Mouse (Mus musculus): ENCODE measurements around the gene Hspa12b.
"Not testable (repeated sequence)": the region's sequence is repeated elsewhere in the genome, so short reads cannot be mapped to it uniquely, and the experiment has no call there.

Hspa12b gene

GRCm38 (mm10) chr2:131127161-131127730 lies at the start of gene Hspa12b:
Hspa12b (plus strand) TSS chr2:131127280.
- peak; percentile 9 for DNase-seq (ENCODE audit: inconsistent ontology term)

DNA sequence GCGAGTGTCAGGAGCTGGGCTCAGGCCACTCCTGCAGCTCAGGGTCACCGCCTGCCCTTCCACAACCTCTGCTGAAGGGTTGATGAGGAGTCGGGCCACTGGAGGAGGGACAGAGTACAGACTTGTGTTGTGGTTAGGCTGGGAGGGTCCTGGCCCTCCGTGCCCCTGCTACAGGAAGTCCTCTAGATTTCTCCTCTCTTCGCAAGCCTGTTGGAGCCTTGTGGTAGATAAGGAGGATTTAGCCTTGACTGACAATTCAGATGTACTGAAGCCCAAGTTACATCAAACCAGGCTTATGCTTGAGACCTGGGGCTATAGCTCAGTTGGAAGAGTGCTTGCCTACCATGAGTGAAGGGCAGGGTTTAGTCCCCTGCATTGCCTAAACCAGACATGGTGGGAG lies 46.6 kb upstream of the Hspa12b start:
- DNase-seq (ENCODE audit: inconsistent ontology term): no peak

GRCm38 (mm10) chr2:131084206-131084605 lies 42.9 kb upstream of the Hspa12b start:
- no peak for DNase-seq (ENCODE audit: inconsistent ontology term)

GRCm38 (mm10) chr2:131086667-131087390 lies 40.3 kb upstream of the Hspa12b start, which contains the start of gene Siglec1:
Siglec1 (minus strand) TSS chr2:131086765.
- no peak for DNase-seq (ENCODE audit: inconsistent ontology term)

DNA sequence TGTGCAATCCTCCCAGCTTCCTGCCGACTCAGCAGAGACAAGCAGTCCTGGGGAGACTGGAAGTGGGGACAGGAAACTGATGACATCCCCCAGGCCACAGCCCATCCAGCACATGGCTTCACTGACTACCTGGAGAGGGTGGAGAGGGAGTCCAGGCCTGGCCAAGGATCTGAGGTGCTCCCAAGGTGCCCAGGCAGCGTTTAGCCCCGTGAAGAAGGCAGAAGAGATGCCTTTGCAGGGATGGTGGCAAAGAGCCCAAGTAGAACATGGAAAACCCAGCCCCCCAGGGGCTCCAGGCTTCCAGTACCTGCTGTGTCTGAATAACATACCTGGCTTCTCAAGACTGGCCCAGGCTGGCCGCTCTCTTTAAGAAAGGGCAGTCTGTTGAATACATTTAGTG lies 38.5 kb upstream of the Hspa12b start:
- DNase-seq (ENCODE audit: inconsistent ontology term): no peak

DNA sequence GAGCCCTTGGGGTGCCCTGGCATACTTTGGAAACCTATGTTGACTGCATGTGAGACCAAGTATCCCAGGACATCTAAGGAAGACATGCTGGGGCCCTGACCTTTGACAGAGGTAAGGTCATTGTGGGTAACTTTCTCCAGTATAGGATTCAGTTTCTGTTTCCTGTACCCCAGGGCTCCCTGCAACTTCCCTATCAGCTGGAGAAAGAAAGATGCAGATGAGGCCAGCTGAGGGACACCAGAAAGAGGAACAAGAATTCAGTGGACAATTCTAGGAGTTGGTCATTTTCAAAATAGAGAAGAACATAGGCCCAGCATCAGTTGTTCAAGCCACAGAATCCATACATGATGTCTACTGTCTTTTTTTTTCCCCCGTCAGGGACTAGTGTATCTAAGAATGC lies 37.4 kb upstream of the Hspa12b start:
- no peak for DNase-seq (ENCODE audit: inconsistent ontology term)

GRCm38 (mm10) chr2:131090852-131091251 lies 36.2 kb upstream of the Hspa12b start:
- DNase-seq (ENCODE audit: inconsistent ontology term): no peak

DNA sequence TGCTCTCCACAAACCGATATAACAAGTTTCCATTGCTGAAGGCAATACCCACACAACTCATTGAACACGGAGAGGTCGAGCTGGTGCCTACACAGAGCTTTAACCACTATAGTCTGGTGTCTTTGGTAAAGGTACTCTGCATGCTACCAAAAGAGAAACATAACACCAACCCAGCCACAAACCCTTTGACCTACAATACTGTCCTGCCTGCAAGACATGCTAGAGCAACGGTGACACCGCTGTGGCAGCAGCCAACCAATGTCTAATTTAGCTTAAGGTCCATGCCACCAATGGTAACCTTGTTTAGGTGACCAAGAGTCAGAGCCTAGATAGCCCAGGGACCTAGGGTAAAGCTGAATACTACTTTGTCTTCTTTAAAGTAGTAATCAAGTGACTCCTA lies 33.5 kb upstream of the Hspa12b start:
- DNase-seq (ENCODE audit: inconsistent ontology term): no peak

DNA sequence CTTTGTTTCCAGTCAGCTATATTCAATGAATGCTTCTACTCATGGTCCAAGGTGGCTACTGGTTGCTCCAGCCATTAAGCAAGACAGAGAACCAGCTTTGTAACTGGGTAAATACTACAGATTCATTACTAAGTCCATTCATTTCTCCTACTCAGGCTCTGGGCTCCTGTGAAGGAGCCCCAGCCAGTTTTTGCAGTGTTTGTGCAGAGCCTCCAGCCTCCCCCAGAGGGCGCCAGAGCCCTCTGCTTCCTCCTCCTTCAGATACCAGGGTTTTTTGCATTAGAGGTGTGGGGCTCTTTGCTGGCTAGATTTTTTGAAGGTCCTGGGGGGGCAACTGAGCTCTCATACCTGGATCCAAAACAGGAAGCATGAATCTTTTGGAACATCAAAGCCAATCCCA lies 32.3 kb upstream of the Hspa12b start:
- DNase-seq (ENCODE audit: inconsistent ontology term): peak; percentile 70

DNA sequence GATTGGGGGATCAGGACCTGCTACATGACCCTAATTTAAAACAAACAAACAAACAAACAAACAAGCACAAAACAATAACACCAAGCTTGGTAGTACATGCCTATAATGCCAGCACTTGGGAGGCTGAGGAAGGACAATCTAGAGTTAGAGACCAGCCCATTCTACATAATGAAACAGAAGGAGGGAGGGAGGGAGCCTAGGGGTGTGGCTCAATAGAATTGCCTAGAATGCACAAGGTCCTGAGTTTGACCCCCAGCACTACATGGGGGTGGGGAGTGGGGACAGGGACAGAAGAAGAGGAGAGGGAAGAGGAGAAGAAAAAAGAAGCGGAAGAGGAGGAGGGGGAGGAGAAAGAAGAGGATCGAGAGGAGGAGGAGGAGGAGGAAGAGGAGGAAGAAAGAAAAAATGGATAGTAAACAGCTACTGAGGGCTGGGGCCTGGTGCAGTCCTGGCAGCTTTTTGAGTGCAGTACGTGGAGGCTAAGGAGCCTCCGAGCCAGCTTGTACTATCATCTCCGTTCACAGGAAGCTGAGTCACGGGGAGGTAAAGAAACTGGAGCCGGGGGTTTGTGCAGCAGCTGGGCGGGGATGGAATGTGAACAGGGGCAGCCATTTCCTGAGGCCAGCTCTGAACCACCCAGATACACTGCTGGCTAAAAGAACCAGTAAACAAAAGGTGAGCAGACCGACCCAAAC lies 30.8 kb upstream of the Hspa12b start:
- DNase-seq (ENCODE audit: inconsistent ontology term): peak; percentile 61

DNA sequence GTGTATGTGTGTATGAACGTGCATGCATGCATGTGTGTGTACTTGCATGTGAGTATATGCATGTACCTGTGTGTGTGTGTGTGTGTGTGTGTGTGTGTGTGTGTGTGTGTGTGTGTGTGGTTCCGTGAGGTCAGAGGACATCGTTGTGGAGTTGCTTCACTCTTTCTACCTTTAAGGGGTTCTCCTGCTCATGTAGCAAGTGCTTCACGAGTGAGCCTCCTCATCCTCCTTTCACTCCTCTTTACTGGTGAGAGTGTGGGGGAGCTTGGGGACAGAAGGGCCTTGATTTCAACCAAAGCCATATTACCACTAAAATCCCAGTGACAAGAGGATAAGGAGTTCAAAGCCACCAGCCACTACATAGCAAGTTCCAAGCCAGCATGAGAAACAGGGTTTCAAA lies 30.0 kb upstream of the Hspa12b start:
- no peak for DNase-seq (ENCODE audit: inconsistent ontology term)

DNA sequence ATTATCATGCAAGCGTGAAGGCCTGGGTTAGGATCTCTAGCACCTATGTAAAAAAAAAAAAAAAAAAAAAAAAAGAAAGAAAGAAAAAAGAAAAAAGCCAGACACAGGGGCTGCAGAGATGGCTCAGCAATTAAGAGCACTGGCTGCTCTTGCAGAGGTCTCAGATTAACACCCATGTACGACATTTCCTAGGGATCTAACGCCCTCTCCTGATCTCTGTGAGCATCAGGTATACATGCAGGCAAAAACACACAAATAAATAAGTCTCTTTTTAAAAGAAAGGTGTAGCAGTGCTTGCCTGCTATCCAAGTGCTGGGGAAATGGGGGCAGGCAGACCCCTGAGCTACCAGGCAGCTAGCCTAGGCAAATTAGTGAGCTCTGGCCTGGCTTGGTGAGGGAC lies 25.6 kb upstream of the Hspa12b start:
- DNase-seq (ENCODE audit: inconsistent ontology term): no peak

DNA sequence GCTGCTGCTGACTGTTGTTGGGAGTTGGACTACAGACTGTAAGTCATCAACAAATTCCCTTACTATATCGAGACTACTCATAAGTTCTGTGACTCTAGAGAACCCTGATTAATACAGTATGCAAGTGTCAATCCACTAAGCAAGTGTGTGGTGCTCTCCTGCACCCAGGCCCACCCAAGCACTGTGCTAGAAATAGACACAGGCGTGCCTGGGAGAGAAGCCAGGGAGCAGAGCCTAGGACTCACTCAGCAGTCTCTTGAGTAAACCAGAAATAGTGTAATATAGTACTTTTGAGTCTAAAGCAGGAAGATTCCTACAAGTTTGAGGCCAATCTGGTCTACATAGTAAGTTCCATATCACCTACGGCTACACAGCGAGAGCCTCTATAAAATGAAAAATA lies 23.1 kb upstream of the Hspa12b start:
- DNase-seq (ENCODE audit: inconsistent ontology term): no peak

- not testable (repeated sequence) for DNase-seq (ENCODE audit: inconsistent ontology term)
Observed at GRCm38 (mm10) chr2:131105061-131105460, 22.0 kb upstream of the Hspa12b start.

DNA sequence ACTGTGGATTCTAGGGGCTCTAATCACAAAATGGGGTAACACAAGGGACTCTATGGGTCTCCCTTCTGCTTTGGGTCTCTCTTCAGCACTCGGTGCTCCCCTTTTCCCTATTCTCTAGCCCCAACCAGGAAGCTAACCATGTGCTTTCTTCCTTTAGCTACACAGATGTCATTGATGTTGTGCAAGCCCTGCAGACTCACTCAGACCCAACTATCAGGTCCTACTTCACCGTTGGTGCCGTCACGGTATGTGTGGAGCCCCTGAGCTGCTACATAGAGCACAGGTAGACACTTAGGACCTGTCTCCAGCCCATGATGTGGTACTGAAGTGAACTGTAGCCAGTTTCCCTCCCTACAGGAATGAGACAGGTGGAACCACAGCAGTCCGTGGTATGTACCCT lies 21.1 kb upstream of the Hspa12b start:
- no peak for DNase-seq (ENCODE audit: inconsistent ontology term)

GRCm38 (mm10) chr2:131118968-131119574 lies 8.0 kb upstream of the Hspa12b start:
- DNase-seq (ENCODE audit: inconsistent ontology term): no peak

DNA sequence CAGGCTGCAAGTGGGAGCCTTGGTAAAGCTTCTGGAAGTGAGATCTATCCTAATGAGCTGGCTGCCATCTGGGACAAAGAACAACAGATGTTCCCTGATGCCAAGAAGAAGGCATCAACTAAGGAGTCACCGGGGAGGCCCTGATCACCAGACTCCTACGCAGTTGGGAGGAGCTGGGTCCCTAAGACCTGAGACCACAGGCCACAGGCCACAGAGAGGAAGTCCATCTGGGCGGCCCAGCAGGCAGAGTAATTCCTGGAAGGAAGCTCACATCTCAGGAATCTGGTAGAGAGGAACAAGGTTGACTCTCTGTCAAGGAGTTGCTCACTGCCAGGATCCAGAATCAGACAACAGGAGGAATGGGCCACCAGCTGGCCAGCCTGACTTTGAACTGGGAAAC lies 2.9 kb upstream of the Hspa12b start:
- no peak for DNase-seq (ENCODE audit: inconsistent ontology term)

DNA sequence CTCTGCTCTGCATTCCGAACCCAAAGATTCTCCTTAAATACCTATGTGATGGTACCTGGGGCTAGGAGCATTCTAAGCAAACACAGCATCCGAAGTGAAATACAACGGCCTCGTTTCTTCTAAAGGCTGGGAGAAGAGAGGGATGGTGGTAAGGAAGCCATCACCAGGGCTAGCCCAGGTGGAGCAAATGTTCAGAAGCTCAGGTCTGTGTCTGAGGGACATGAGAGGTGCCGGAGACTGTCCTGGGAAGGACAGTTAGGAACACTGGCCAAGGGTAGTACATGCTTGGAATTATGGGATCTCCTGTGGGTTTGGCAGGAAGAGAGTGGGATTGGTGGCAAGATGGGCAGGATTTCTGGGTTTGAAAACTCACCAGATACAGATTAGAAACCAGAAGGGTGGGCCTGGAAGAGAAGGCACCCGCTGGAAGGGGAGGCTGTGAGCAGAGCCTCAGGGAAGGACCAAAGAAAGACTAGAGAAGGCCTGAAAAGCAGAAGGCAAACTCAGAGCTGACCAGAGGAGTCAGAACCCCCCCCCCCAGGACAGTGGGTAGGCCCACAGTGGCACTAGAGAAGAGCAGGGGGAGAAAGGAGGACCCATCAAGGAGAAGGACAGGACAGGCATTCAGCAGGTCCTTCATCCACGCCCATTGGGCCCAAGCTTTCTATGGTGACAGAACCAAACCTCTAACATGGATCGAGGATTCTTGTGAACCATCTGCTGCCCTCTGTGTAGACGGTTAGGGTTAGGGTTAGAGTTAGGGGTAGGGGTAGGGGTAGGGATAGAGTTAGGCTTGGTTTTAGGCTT lies 1.7 kb upstream of the Hspa12b start:
- DNase-seq (ENCODE audit: inconsistent ontology term): no peak

GRCm38 (mm10) chr2:131125964-131126815 lies 890 bp upstream of the Hspa12b start:
- no peak for DNase-seq (ENCODE audit: inconsistent ontology term)

DNA sequence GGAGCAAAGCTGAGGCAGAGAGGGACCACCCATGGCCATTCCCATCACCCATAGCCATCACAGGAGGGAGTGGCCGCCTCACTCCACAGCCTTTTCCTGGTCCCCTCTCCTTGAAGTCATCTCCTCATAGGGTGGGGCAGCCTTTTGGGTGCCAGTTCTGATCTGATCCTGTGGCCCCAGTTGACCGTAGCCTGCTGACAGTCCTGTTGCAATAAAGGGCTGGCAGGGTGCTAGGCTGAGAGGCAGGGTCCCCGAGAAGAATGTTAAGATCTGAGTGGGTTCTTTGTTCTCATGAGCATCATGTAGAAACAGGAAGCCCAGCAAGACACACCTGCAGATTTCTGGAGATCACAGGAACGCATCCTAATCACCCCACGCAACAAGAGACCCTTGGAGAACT lies 1.1 kb downstream of the Hspa12b start:
- DNase-seq (ENCODE audit: inconsistent ontology term): no peak

DNA sequence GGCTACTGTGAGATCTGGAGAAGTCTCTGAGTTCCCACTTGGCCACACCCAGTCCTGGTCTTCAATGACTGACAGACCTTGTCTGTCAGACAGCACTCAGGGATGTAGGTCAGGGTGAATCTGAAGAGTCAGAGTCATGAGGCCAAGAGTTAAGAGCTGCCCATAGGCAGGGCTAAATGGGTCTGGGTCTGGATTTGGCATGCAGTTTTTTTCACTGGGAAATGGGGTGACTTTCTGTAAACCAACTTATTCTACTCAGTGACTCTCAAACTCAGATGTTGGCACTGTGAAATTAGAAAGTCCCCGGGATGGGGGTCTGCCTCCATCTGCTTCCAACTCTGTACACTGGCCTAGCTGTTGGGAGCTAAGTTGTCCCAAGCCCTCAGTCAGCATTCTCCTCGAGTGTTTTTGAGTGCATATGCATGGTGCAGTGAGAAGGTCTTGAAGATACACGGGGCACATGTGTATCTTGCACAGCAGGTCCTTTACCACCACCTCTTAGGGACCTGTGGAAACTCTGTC lies 1.6 kb downstream of the Hspa12b start:
- no peak for DNase-seq (ENCODE audit: inconsistent ontology term)
